Mouse (Mus musculus) layer of hippocampus, adult 9-10 months (tissue): ENCODE results near the gene Eif4h.

Source experiments
- DNase-seq: peaks from one replicate; pipeline ENCODE4 v3.0.0; 2022; ENCODE audit warnings: low spot score

Gene Eif4h

DNA sequence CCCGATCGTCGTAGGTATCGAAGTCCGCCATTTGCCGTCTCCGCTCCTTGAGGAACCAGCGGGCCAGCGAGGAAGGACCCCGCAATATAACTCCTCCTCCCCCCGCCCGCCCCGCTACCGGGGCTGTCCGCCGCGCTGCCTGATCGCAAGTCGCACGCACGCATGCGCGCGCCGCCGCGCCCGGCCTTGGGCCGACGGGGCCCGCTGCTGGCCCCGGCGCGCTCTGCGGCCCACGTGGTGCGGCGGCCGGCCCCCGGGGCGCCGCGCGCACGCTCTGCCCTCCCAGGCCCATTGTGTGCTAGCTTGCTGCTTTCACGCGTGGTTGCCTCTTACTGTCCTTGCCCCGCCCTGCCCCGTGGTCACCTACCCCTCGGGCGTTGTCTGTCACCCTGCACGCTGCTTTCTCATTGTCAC lies at the start of gene Eif4h:
TSS of gene Eif4h (minus strand) at position 222 of the 414 bp plus-strand sequence.
- peak; percentile 89 for DNase-seq

- peak; percentile 98 for DNase-seq
These were observed 49.5 kb upstream of the Eif4h start for GRCm38 (mm10) chr5:134688718-134689284.

DNA sequence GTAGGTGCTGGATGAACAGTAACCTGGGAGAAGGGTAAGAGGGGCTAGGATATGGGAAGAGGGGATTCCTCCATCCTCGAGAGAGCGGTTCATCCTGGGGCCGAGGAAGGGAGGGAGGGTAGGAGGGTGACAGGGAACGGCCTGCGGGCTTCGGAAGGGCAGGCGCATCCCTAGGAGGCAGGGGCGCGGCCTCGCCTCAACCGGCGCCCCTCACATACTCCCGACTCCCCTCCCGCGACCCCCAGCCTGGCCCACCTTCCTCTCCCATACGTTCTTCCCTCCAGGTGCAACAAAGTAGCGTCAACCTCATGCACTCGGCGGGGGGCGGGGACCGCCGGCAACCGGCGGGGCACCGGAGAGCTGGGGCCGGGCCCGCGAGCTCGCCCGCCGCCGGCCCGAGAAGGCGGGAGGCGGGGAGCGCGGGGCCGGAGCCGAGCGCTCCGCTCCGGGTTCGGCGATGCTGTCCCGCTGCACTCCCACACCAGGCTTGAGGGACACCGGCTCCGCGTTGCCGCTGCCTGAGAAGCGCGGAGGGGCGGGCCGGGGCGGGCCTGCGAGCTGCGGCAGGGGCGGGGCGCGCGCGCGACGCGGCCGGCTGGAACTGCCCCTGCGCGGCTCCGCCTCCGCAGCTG lies 48.9 kb upstream of the Eif4h start, which contains the start of gene Limk1:
TSS of gene Limk1 (minus strand) at position 513 of the 632 bp plus-strand sequence.
- DNase-seq: no peak

GRCm38 (mm10) chr5:134687187-134687586 lies 47.9 kb upstream of the Eif4h start:
- no peak for DNase-seq

DNA sequence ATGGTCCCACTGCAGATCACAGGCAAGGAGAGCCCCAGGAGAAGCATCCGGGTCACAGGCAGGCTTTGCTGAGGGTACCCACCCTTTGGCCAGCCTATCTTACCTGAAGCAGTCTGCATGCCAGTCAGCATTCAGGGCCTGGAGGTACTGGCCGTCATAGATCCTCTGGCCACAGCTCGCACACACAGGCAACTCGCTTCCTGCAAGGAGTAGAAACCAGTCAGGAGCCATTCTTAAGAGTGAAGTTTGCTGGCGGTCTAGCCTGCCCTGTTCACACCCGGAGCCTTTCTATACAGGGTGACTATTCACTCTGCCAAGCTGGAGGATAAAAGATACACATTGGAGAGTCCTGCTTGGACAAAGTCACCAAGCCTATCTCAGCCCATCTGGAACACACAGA lies 47.3 kb upstream of the Eif4h start:
- no peak for DNase-seq

DNA sequence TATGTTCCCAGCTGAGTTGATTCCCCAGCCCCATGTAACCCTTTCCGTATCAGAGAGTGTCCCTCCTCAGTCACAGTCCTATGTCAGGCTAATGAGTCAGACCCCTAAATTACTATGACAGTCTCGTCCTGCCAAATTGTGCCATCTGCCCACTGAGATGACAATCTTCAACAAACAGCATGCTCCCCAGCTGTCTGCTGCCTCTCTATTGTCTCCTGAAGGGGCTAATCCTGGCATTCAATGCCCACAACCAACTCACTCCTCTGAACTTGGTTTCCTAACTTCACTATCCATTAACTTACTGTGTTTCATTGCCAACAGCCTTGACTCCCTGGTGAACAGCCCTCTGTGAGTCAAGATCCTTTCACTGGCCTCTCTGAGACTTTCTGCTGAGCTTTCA lies 45.1 kb upstream of the Eif4h start:
- no peak for DNase-seq

GRCm38 (mm10) chr5:134683813-134684212 lies 44.5 kb upstream of the Eif4h start:
- no peak for DNase-seq

- no peak for DNase-seq
These were observed 40.9 kb upstream of the Eif4h start for GRCm38 (mm10) chr5:134680238-134680637.

GRCm38 (mm10) chr5:134678827-134679546 lies 39.7 kb upstream of the Eif4h start:
- no peak for DNase-seq

- peak; percentile 15 for DNase-seq
These were observed 38.7 kb upstream of the Eif4h start for GRCm38 (mm10) chr5:134678031-134678430.

DNA sequence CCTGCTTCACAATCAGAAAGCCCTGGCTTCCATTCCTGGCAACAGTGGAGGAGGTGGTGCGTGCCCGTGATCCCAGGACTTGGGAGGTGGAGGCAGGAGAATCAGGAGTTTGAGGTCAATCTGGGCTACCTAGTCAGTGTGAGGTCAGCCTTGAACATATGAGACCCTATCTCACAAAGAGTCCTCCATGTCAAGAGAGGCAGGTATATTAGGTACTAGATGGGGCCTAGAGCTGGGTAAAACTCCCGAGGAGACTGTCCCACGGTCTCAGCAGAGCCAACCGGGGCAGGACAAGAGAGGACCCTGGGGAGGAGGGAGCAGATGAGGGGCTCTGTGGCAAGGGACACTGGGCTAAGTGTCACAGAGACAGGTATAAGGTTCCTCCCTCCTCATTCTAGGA lies 38.2 kb upstream of the Eif4h start:
- no peak for DNase-seq

- DNase-seq: peak; percentile 44
These were observed 36.9 kb upstream of the Eif4h start for GRCm38 (mm10) chr5:134675956-134676759.

- DNase-seq: no peak
These were observed 35.7 kb upstream of the Eif4h start for GRCm38 (mm10) chr5:134674977-134675376.

DNA sequence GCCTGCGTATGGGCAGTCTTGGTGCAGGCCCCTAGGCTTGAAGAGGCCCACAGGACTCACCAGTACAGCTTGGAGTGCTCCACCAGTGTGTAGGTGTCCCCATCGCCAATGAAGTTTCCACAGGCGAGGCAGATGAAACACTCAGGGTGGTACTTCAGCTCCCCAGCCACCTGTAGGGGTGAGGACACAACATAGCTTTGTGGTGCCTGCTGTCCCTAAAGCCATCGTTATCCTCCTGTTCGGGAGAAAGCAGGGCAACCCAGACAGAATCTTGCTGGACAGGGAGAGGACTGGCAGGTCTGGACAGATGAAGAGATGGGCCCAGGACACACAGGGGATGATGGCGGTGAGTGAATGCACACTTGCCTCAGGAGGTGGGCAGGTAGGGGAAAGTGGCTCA lies 33.3 kb upstream of the Eif4h start:
- no peak for DNase-seq

- DNase-seq: no peak
These were observed 32.9 kb upstream of the Eif4h start for GRCm38 (mm10) chr5:134672198-134672516.

GRCm38 (mm10) chr5:134671335-134672197 lies 32.3 kb upstream of the Eif4h start:
- DNase-seq: no peak

GRCm38 (mm10) chr5:134669001-134669708 lies 29.9 kb upstream of the Eif4h start:
- DNase-seq: no peak

DNA sequence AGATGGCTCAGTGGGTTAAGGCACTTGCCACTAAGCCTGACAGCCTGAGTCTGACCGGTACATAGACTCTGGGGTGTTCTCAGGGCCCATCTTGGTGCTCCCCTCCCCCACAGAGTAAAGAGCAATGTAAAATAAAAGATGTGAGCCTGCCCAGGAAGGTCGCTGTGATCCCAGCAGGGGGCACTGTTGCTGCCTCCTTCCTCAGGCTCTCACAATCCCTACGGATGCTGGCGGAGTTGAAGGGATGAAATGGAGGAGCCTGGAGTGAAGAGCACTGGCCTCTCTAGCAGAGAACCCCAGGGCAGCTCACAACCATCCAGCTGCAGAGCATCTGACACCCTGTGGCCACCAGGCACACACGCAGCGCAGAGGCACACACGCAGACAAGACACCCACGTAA lies 29.2 kb upstream of the Eif4h start:
- DNase-seq: no peak

GRCm38 (mm10) chr5:134656708-134657107 lies 17.4 kb upstream of the Eif4h start:
- DNase-seq: no peak

DNA sequence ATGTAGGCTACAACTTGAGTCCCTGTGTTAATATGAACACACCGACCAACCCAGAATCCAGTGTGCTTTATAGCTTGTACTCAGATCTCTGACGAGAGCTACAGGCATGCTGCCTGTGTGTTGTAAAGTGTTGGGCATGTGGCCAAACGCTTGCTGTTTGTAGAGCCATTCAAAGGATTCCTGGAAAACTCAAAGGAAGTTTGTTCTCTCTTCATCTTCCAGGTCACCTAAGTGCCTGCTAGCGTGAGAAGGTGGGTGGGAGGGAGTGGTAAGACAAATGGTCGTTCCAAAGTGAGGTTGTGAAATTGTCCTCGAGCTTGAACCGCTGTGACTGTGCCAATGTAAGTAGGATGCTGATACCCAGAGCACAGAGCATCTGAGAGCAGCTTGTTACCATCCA lies 12.7 kb upstream of the Eif4h start:
- no peak for DNase-seq

DNA sequence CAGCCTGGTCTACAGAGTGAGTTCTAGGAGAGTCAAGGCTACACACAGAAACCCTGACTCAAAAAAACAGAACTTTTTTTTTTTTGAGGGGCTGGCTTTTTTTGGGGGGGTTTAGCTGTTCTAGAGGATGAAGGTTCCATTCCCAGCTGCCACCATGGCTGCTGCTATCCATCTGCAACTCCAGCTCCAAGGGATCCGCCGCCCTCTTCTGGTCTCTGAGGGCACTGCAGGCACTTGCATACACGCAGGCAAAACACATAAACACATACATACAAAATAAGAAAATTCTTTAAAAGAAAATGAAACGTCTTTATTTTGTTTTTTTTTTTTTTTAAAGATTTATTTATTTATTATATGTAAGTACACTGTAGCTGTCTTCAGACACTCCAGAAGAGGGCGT lies 11.6 kb upstream of the Eif4h start:
- DNase-seq: no peak
